Mouse (Mus musculus) hindbrain, embryonic 11.5 days (tissue): ENCODE results near the gene Retreg1. TPM values are rescaled to one million over a fixed set of nuclear protein-coding genes. Genes with fewer than 3 reads are reported as not detected.

Source experiments
- ATAC-seq: fragments of 200-750 bp; cut with Nextera tagmentation; 2 replicates; pipeline ENCODE4 v1.8.0; 2017; ENCODE audit warnings: mild to moderate bottlenecking, moderate TSS enrichment, moderate library complexity; ENCODE audit not compliant: low FRiP score
- DNase-seq: peaks from one replicate; pipeline ENCODE4 v3.0.0-alpha.2; 2015; ENCODE audit warnings: low spot score
- H3K27ac ChIP-seq: fragments of 300-500 bp; sonication (generic); 2 replicates; pipeline ENCODE4 v1.5.1; 2014; ENCODE audit warnings: mild to moderate bottlenecking, low read depth, low read length
- H3K27me3 ChIP-seq: fragments of 300-500 bp; sonication (generic); 2 replicates; pipeline ENCODE4 v1.6.1; 2014; ENCODE audit warnings: mild to moderate bottlenecking, low read length, moderate library complexity, mixed read lengths; ENCODE audit not compliant: control insufficient read depth, insufficient read depth
- H3K36me3 ChIP-seq: fragments of 300-500 bp; sonication (generic); 2 replicates; pipeline ENCODE4 v1.6.1; 2014; ENCODE audit warnings: mild to moderate bottlenecking, low read length, moderate library complexity, mixed read lengths; ENCODE audit not compliant: control insufficient read depth, insufficient read depth
- H3K4me1 ChIP-seq: fragments of 300-500 bp; sonication (generic); replicated peaks from 2 replicates; pipeline ENCODE4 v1.6.1; 2014; ENCODE audit warnings: low read length, mixed read lengths; ENCODE audit not compliant: control insufficient read depth, insufficient read depth
- H3K4me2 ChIP-seq: fragments of 300-500 bp; sonication (generic); replicated peaks from 2 replicates; pipeline ENCODE4 v1.6.1; 2014; ENCODE audit warnings: mild to moderate bottlenecking, low read depth, low read length
- H3K4me3 ChIP-seq: fragments of 300-500 bp; sonication (generic); 2 replicates; pipeline ENCODE4 v1.5.1; 2014; ENCODE audit warnings: low read depth, low read length
- H3K9ac ChIP-seq: fragments of 300-500 bp; sonication (generic); 2 replicates; pipeline ENCODE4 v1.6.1; 2014; ENCODE audit warnings: low read depth, low read length
- H3K9me3 ChIP-seq: fragments of 300-500 bp; sonication (generic); 2 replicates; pipeline ENCODE4 v1.6.1; 2016; ENCODE audit warnings: low read length; ENCODE audit not compliant: control insufficient read depth
- WGBS: fragments of 180-500 bp; shearing (Covaris S2); extraction: QIAGEN DNeasy Blood & Tissue Kit; methylation state at CpG from one replicate; pipeline ENCODE4 v1.1.7; 2014; 5-methylcytosine and 5-hydroxymethylcytosine counted together
- polyA plus RNA-seq: library from polyadenylated mRNA; unstranded; fragments of >200 nt; fragmentation: Nextera tagmentation; extraction: Ambion mirVana; gene quantifications from 2 replicates; pipeline ENCODE4 v1.2.1, GENCODE M21; 2014

Retreg1 gene
- polyA plus RNA-seq, 1 experiment from 2014 or later, result 4.6 TPM

- Histone ChIP-seq H3K4me1 (no peaks in the 10 kb centered on the region), H3K36me3 (no peaks in the 10 kb centered on the region), H3K4me2 (no peak overlapping the region), H3K4me3 (no peak overlapping the region), H3K9ac (no peak overlapping the region), H3K9me3 (no peaks in the 10 kb centered on the region), H3K27me3 (no peaks in the 10 kb centered on the region), H3K27ac (no peak overlapping the region)
- ATAC-seq, result no peak
- WGBS, result 89% methylated on average over 7 of the region's 7 CpGs
- DNase-seq, result no peak
Observed at GRCm38 (mm10) chr15:25946482-25946881, 103.5 kb downstream of the Retreg1 start.

GRCm38 (mm10) chr15:25947383-25947782, 104.4 kb downstream of the Retreg1 start:
- DNase-seq (no peak), ATAC-seq (no peak)
- Histone ChIP-seq H3K9ac (no peak overlapping the region), H3K4me1 (no peaks in the 10 kb centered on the region), H3K9me3 (no peaks in the 10 kb centered on the region), H3K4me2 (no peak overlapping the region), H3K27ac (no peak overlapping the region), H3K36me3 (no peaks in the 10 kb centered on the region), H3K27me3 (no peaks in the 10 kb centered on the region), H3K4me3 (no peak overlapping the region)
- WGBS, result 81% methylated on average over 8 of the region's 8 CpGs

- H3K9ac ChIP-seq, result no peak overlapping the region
- 85% methylated on average over 26 of the region's 26 CpGs for WGBS
- H3K4me2 ChIP-seq, result no peak overlapping the region
- H3K36me3 ChIP-seq, result no peaks in the 10 kb centered on the region
- H3K27me3 ChIP-seq, result no peaks in the 10 kb centered on the region
- H3K4me1 ChIP-seq, result no peaks in the 10 kb centered on the region
- ATAC-seq, result no peak
- no peak overlapping the region for H3K4me3 ChIP-seq
- DNase-seq, result no peak
- no peak overlapping the region for H3K27ac ChIP-seq
- no peaks in the 10 kb centered on the region for H3K9me3 ChIP-seq
Observed at GRCm38 (mm10) chr15:25948257-25949223, 105.6 kb downstream of the Retreg1 start.

GRCm38 (mm10) chr15:25949696-25950095, 106.7 kb downstream of the Retreg1 start:
- 82% methylated on average over 9 of the region's 9 CpGs for WGBS
- no peak for ATAC-seq
- DNase-seq, result no peak
- no peaks in the 10 kb centered on the region for H3K9me3 ChIP-seq
- H3K4me1 ChIP-seq, result no peaks in the 10 kb centered on the region
- no peaks in the 10 kb centered on the region for H3K36me3 ChIP-seq
- no peak overlapping the region for H3K27ac ChIP-seq
- no peak overlapping the region for H3K4me3 ChIP-seq
- no peak overlapping the region for H3K9ac ChIP-seq
- H3K27me3 ChIP-seq, result no peaks in the 10 kb centered on the region
- H3K4me2 ChIP-seq, result no peak overlapping the region

GRCm38 (mm10) chr15:25950584-25950983, 107.6 kb downstream of the Retreg1 start:
- Histone ChIP-seq H3K9ac (no peak overlapping the region), H3K36me3 (no peaks in the 10 kb centered on the region), H3K4me3 (no peak overlapping the region), H3K4me2 (no peak overlapping the region), H3K4me1 (no peaks in the 10 kb centered on the region), H3K9me3 (no peaks in the 10 kb centered on the region), H3K27ac (no peak overlapping the region), H3K27me3 (no peaks in the 10 kb centered on the region)
- WGBS, result 85% methylated on average over 5 of the region's 5 CpGs
- DNase-seq, result no peak
- ATAC-seq, result no peak

- H3K27me3 ChIP-seq, result no peaks in the 10 kb centered on the region
- 87% methylated on average over 4 of the region's 4 CpGs for WGBS
- no peaks in the 10 kb centered on the region for H3K9me3 ChIP-seq
- no peak overlapping the region for H3K9ac ChIP-seq
- DNase-seq (no peak), ATAC-seq (no peak)
- H3K36me3 ChIP-seq, result no peaks in the 10 kb centered on the region
- no peak overlapping the region for H3K4me2 ChIP-seq
- no peaks in the 10 kb centered on the region for H3K4me1 ChIP-seq
- H3K4me3 ChIP-seq, result no peak overlapping the region
- H3K27ac ChIP-seq, result no peak overlapping the region
Observed at GRCm38 (mm10) chr15:25951037-25951436, 108.1 kb downstream of the Retreg1 start.

- Histone ChIP-seq H3K9ac (no peak overlapping the region), H3K4me3 (no peak overlapping the region), H3K27me3 (no peaks in the 10 kb centered on the region), H3K4me1 (no peaks in the 10 kb centered on the region), H3K9me3 (no peaks in the 10 kb centered on the region), H3K36me3 (no peaks in the 10 kb centered on the region), H3K27ac (no peak overlapping the region), H3K4me2 (no peak overlapping the region)
- DNase-seq, result no peak
- WGBS, result 85% methylated on average over 5 of the region's 5 CpGs
- ATAC-seq, result no peak
Observed at GRCm38 (mm10) chr15:25956001-25956400, 113.0 kb downstream of the Retreg1 start.

GRCm38 (mm10) chr15:25956422-25957117, 113.6 kb downstream of the Retreg1 start:
- no peak overlapping the region for H3K27ac ChIP-seq
- H3K4me3 ChIP-seq, result no peak overlapping the region
- ATAC-seq (no peak), DNase-seq (no peak)
- H3K9ac ChIP-seq, result no peak overlapping the region
- H3K4me2 ChIP-seq, result no peak overlapping the region
- no peaks in the 10 kb centered on the region for H3K27me3 ChIP-seq
- no peaks in the 10 kb centered on the region for H3K36me3 ChIP-seq
- no peaks in the 10 kb centered on the region for H3K9me3 ChIP-seq
- H3K4me1 ChIP-seq, result no peaks in the 10 kb centered on the region
- WGBS, result 65% methylated on average over 11 of the region's 11 CpGs
